Mouse (Mus musculus): ENCODE data around the gene Prmt1. TPM values are rescaled to one million over a fixed set of nuclear protein-coding genes. Genes with fewer than 3 reads are reported as not detected.
"Not testable (repeated sequence)": the region's sequence is repeated elsewhere in the genome, so short reads cannot be mapped to it uniquely, and the experiment has no call there.

Prmt1 gene
- polyA plus RNA-seq, 1 experiment: 169 TPM

- Histone ChIP-seq H3K4me1 (ENCODE audit: control insufficient read depth, insufficient read depth, low read length) (peaks cover 2% of the 10 kb centered on the region; the same call in 1 of the 2 replicates), H3K4me3 (ENCODE audit: insufficient read depth, low read length) (no peak overlapping the region), H3K27ac (ENCODE audit: insufficient read depth, low read length) (no peak overlapping the region)
- TF ChIP-seq CTCF (IDR thresholded peaks at IDR 0.05; ENCODE audit: extremely low read depth, insufficient read depth, low read length) (no peak), POLR2A (IDR thresholded peaks at IDR 0.05; ENCODE audit: extremely low read depth, insufficient read depth, low read length) (no peak)
Measured at GRCm38 (mm10) chr7:45024281-45025248, 38.2 kb upstream of the Prmt1 start.

GRCm38 (mm10) chr7:45023711-45024110, 37.3 kb upstream of the Prmt1 start:
- H3K4me1 ChIP-seq (ENCODE audit: control insufficient read depth, insufficient read depth, low read length); H3K4me3 ChIP-seq (ENCODE audit: insufficient read depth, low read length); H3K27ac ChIP-seq (ENCODE audit: insufficient read depth, low read length): not testable (repeated sequence)

DNA sequence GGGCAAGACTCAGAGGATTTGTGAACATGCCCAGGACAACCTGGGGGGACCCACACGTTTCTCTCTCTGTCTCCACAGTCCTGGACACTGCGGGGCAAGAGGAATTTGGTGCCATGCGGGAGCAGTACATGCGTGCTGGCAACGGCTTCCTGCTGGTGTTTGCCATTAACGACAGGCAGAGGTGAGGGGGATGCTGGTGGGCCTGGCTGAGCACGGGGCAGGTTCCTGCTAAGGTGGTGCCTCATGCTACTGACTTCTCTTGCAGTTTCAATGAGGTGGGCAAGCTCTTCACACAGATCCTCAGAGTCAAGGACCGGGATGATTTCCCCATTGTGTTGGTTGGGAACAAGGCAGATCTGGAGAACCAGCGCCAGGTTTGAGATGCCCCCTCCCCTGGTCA, 33.9 kb upstream of the Prmt1 start:
- Histone ChIP-seq H3K27ac (ENCODE audit: insufficient read depth, low read length) (no peak overlapping the region), H3K4me3 (ENCODE audit: insufficient read depth, low read length) (no peak overlapping the region), H3K4me1 (ENCODE audit: control insufficient read depth, insufficient read depth, low read length) (no peaks in the 10 kb centered on the region)
- TF ChIP-seq POLR2A (IDR thresholded peaks at IDR 0.05; ENCODE audit: extremely low read depth, insufficient read depth, low read length): no peak
- TF ChIP-seq CTCF (IDR thresholded peaks at IDR 0.05; ENCODE audit: extremely low read depth, insufficient read depth, low read length): no peak

GRCm38 (mm10) chr7:45019031-45019571, 32.7 kb upstream of the Prmt1 start:
- TF ChIP-seq CTCF (IDR thresholded peaks at IDR 0.05; ENCODE audit: extremely low read depth, insufficient read depth, low read length) (no peak), POLR2A (IDR thresholded peaks at IDR 0.05; ENCODE audit: extremely low read depth, insufficient read depth, low read length) (0 out of 2 replicates have a peak, but pooled peaks have one; percentile 31)
- Histone ChIP-seq H3K27ac (ENCODE audit: insufficient read depth, low read length) (peak overlapping the region; percentile 48; the same call in 1 of the 2 replicates), H3K4me3 (ENCODE audit: insufficient read depth, low read length) (peak overlapping the region; percentile 21)

DNA sequence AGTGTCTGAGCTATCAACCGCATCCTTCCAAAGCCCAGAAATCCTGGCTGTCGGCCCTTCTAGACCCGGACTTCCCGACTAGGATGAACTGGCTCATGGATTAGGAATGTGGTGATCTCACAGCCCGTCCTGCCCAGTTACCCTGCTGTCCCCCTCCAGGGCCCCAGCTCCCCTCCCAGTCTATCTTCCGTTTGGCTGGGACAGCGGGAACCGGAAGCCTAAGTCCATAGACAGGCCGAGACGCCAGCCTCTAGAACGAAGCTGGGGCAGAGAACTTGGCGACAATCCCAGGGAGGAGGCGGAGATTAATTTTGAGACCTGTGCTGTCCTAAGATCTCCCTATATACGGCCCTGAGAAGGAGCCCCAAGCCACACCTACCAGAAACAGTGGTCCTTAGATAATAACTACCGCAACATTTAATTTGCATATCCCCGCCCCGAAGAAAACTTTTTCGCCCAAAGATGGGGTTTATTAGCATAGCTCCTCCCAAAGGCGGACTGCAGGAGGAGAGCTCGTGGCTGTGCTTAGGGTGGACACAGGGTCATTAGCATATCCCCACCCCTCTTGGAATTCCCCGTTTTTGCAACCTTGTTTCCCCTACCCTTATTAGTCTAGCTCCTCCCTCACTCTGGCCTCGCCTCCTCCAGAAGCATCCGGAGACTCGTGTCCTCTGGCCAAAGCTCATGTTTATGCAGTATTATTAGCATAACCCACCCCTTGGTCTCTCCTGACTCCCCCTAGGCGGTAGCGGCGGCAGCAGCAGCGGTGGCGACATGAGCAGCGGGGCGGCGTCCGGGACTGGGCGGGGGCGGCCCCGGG, 31.1 kb upstream of the Prmt1 start, which contains the start of gene Rras:
TSS of gene Rras (plus strand) at position 720 of the 820 bp plus-strand sequence.
- Histone ChIP-seq H3K4me1 (ENCODE audit: control insufficient read depth, insufficient read depth, low read length) (no peaks in the 10 kb centered on the region; the same call in 1 of the 2 replicates), H3K4me3 (ENCODE audit: insufficient read depth, low read length) (peak within 1 kb of the TSS; percentile 21), H3K27ac (ENCODE audit: insufficient read depth, low read length) (peak within 1 kb of the TSS; percentile 88)
- TF ChIP-seq CTCF (IDR thresholded peaks at IDR 0.05; ENCODE audit: extremely low read depth, insufficient read depth, low read length): no peak
- TF ChIP-seq POLR2A (IDR thresholded peaks at IDR 0.05; ENCODE audit: extremely low read depth, insufficient read depth, low read length): peak; percentile 15; the same call in 1 of the 2 replicates

More at GRCm38 (mm10) chr7:45019031-45019571, 32.7 kb upstream of the Prmt1 start:
- no peaks in the 10 kb centered on the region; the same call in 1 of the 2 replicates for H3K4me1 ChIP-seq (ENCODE audit: control insufficient read depth, insufficient read depth, low read length)

- TF ChIP-seq CTCF (IDR thresholded peaks at IDR 0.05; ENCODE audit: extremely low read depth, insufficient read depth, low read length) (no peak), POLR2A (IDR thresholded peaks at IDR 0.05; ENCODE audit: extremely low read depth, insufficient read depth, low read length) (no peak)
- no peaks in the 10 kb centered on the region; the same call in 1 of the 2 replicates for H3K4me1 ChIP-seq (ENCODE audit: control insufficient read depth, insufficient read depth, low read length)
- peak overlapping the region; percentile 88 for H3K27ac ChIP-seq (ENCODE audit: insufficient read depth, low read length)
- H3K4me3 ChIP-seq (ENCODE audit: insufficient read depth, low read length): peak overlapping the region; percentile 21
Measured at GRCm38 (mm10) chr7:45016761-45017160, 30.4 kb upstream of the Prmt1 start.

DNA sequence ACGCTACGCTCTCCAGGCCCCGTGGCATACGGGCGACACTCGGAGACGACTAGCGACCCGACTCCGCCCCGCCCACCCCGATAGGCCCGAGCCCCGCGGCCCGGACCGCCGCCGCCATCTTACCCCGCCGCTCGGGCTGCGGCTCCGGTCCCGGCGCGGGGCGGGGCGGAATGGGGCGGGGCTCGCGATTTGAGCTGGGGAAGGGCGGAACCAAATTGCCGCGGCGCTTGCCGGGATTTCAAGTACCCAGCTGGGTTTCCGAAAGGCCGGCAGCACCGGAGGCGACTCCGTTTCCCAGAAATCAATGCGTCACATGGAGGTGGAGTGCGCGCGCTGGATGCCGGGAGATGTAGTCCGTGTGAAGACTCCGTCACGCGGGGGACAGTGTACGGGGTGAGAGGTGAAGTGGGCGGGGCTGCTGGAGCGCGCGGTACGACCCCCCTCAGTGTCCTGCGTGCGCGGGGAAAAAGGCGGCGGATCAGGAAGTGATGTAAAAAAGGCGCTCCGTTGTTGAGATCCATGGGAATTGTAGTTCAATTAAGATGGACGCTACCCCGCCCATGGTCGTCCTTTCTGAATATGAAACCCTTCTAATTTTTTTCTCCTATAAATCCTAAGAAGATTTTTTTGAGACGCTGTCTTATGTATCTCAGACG, 29.7 kb upstream of the Prmt1 start, which contains the start of gene Scaf1:
TSS of gene Scaf1 (minus strand) at position 407 of the 656 bp plus-strand sequence.
- Histone ChIP-seq H3K4me1 (ENCODE audit: control insufficient read depth, insufficient read depth, low read length) (no peaks in the 10 kb centered on the region; the same call in 1 of the 2 replicates), H3K27ac (ENCODE audit: insufficient read depth, low read length) (peak within 1 kb of the TSS; percentile 88), H3K4me3 (ENCODE audit: insufficient read depth, low read length) (peak within 1 kb of the TSS; percentile 92)
- TF ChIP-seq POLR2A (IDR thresholded peaks at IDR 0.05; ENCODE audit: extremely low read depth, insufficient read depth, low read length) (no peak), CTCF (IDR thresholded peaks at IDR 0.05; ENCODE audit: extremely low read depth, insufficient read depth, low read length) (no peak)

GRCm38 (mm10) chr7:45015344-45015956, 29.1 kb upstream of the Prmt1 start:
- H3K4me3 ChIP-seq (ENCODE audit: insufficient read depth, low read length): peak overlapping the region; percentile 92
- TF ChIP-seq POLR2A (IDR thresholded peaks at IDR 0.05; ENCODE audit: extremely low read depth, insufficient read depth, low read length): no peak
- TF ChIP-seq CTCF (IDR thresholded peaks at IDR 0.05; ENCODE audit: extremely low read depth, insufficient read depth, low read length): no peak
- no peaks in the 10 kb centered on the region; the same call in 1 of the 2 replicates for H3K4me1 ChIP-seq (ENCODE audit: control insufficient read depth, insufficient read depth, low read length)
- H3K27ac ChIP-seq (ENCODE audit: insufficient read depth, low read length): no peak overlapping the region
